Mouse (Mus musculus) intestine, postnatal 0 days (tissue): ENCODE data around the gene Apol7e. TPM values are rescaled to one million over a fixed set of nuclear protein-coding genes. Genes with fewer than 3 reads are reported as not detected.
"Not testable (repeated sequence)": the region's sequence is repeated elsewhere in the genome, so short reads cannot be mapped to it uniquely, and the experiment has no call there.

ENCODE experiments used
- ATAC-seq: fragments of 200-750 bp; cut with Nextera tagmentation; 2 replicates; pipeline ENCODE4 v1.8.0; 2017; ENCODE audit warnings: mild to moderate bottlenecking, moderate TSS enrichment, moderate library complexity
- H3K27ac ChIP-seq: fragments of 300-500 bp; sonication (generic); 2 replicates; pipeline ENCODE4 v1.5.1; 2014; ENCODE audit warnings: mild to moderate bottlenecking, low read depth, low read length, moderate library complexity
- H3K27me3 ChIP-seq: fragments of 300-500 bp; sonication (generic); replicated peaks from 2 replicates; pipeline ENCODE4 v1.6.1; 2014; ENCODE audit warnings: low read length, mixed read lengths; ENCODE audit not compliant: control insufficient read depth, insufficient read depth
- H3K36me3 ChIP-seq: fragments of 300-500 bp; sonication (generic); 2 replicates; pipeline ENCODE4 v1.6.1; 2014; ENCODE audit warnings: mild to moderate bottlenecking, moderate library complexity; ENCODE audit not compliant: control insufficient read depth, insufficient read depth
- H3K4me1 ChIP-seq: fragments of 300-500 bp; sonication (generic); replicated peaks from 2 replicates; pipeline ENCODE4 v1.6.1; 2014; ENCODE audit warnings: antibody characterized with exemption, low read length, mixed read lengths; ENCODE audit not compliant: control insufficient read depth, insufficient read depth
- H3K4me2 ChIP-seq: fragments of 300-500 bp; sonication (generic); replicated peaks from 2 replicates; pipeline ENCODE4 v1.6.1; 2014; ENCODE audit warnings: low read depth, mild to moderate bottlenecking, moderate library complexity
- H3K4me3 ChIP-seq: fragments of 300-500 bp; sonication (generic); 2 replicates; pipeline ENCODE4 v1.5.1; 2014; ENCODE audit warnings: low read depth, low read length
- H3K9ac ChIP-seq: fragments of 300-500 bp; sonication (generic); 2 replicates; pipeline ENCODE4 v1.6.1; 2014; ENCODE audit warnings: mild to moderate bottlenecking, low read depth, low read length
- H3K9me3 ChIP-seq: fragments of 300-500 bp; sonication (generic); 2 replicates; pipeline ENCODE4 v1.6.1; 2016; ENCODE audit warnings: mixed run types; ENCODE audit not compliant: control insufficient read depth
- CTCF ChIP-seq: sonication (generic); IDR thresholded peaks from 2 replicates; pipeline ENCODE4 v1.5.1; 2016; ENCODE audit warnings: low read depth, mild to moderate bottlenecking, control low read depth, antibody characterized with exemption, moderate library complexity
- WGBS: fragments of 180-500 bp; shearing (Covaris S2); extraction: QIAGEN DNeasy Blood & Tissue Kit; methylation state at CpG from one replicate; pipeline ENCODE4 v1.1.7; 2014; 5-methylcytosine and 5-hydroxymethylcytosine counted together
- polyA plus RNA-seq: library from polyadenylated mRNA; unstranded; fragments of >200 nt; fragmentation: Nextera tagmentation; extraction: Ambion mirVana; gene quantifications from 2 replicates; pipeline ENCODE4 v1.2.1, GENCODE M21; 2015

Gene Apol7e
- polyA plus RNA-seq, 1 experiment from 2014 or later = 0.22 TPM

- H3K36me3 ChIP-seq = no peaks in the 10 kb centered on the region
- H3K4me1 ChIP-seq = no peaks in the 10 kb centered on the region
- H3K27me3 ChIP-seq = peaks cover 9% of the 10 kb centered on the region
- H3K9me3 ChIP-seq = no peaks in the 10 kb centered on the region
- peak; percentile 74 for TF ChIP-seq CTCF
- no peak overlapping the region for H3K27ac ChIP-seq
- no peak overlapping the region for H3K9ac ChIP-seq
- WGBS = 54% methylated on average over 9 of the region's 9 CpGs
- H3K4me2 ChIP-seq = no peak overlapping the region
- H3K4me3 ChIP-seq = no peak overlapping the region
- ATAC-seq = peak; percentile 84
These were observed 42.0 kb downstream of the Apol7e start for GRCm38 (mm10) chr15:77740511-77741297.

DNA sequence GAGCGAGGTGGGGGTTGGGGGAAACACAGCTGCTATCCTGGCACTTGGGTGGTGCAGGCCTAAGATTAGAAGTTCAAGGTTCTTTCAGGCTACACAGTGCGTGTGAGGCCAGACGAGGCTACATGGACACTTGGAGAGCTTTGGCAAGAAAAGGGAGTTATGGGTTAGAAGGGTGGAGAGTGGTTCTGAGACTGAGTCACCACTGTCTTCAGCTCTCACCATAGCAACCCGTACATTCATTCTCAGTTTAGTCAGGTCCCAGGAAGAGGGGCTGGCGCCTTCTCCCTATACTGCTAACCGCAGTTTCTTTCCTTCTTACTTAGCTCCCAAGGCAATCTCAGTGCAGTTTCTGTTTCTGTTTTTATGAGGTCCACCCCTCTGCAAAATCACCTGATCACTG is 42.9 kb downstream of the Apol7e start:
- H3K9me3 ChIP-seq, H3K4me2 ChIP-seq, H3K9ac ChIP-seq, H3K27ac ChIP-seq, H3K36me3 ChIP-seq, H3K4me1 ChIP-seq, H3K4me3 ChIP-seq: not testable (repeated sequence)
- peaks cover 17% of the 10 kb centered on the region for H3K27me3 ChIP-seq
- 62% methylated on average over 6 of the region's 6 CpGs for WGBS
- peak; percentile 68 for ATAC-seq

DNA sequence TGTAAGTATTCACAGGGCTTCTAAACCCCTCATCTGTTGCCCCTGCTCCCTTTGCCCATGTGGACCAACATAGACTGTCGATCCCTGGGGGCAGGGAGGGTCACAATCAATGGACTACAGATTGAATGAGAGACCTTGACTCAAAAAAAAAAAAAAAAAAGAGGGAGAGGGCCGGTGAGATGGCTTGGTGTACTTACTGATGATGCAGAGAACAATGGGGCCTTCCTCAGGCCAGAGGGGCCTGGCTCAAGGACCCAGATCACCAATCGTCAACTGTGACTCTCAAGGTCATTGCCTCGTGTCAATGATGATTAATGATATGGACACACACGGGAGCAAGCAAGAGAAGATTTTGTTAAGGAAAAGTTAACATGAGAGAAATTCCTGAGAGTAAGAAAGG is 46.0 kb downstream of the Apol7e start:
- WGBS = 16% methylated on average over 5 of the region's 5 CpGs

GRCm38 (mm10) chr15:77745081-77745480 is 46.4 kb downstream of the Apol7e start:
- no peak for ATAC-seq
- TF ChIP-seq CTCF = no peak
- no peaks in the 10 kb centered on the region for H3K36me3 ChIP-seq

More for the DNA sequence above, 46.0 kb downstream of the Apol7e start:
- H3K36me3 ChIP-seq = no peaks in the 10 kb centered on the region
- H3K27me3 ChIP-seq = peaks cover 45% of the 10 kb centered on the region
- H3K9me3 ChIP-seq = peaks cover 3% of the 10 kb centered on the region; the same call in 1 of the 2 replicates
- no peaks in the 10 kb centered on the region for H3K4me1 ChIP-seq
- H3K4me2 ChIP-seq = no peak overlapping the region
- no peak for ATAC-seq
- TF ChIP-seq CTCF = no peak
- H3K9ac ChIP-seq = no peak overlapping the region
- no peak overlapping the region for H3K27ac ChIP-seq
- no peak overlapping the region for H3K4me3 ChIP-seq

GRCm38 (mm10) chr15:77746326-77746725 is 47.7 kb downstream of the Apol7e start:
- WGBS = 96% methylated on average over 1 of the region's 1 CpGs
- Histone ChIP-seq H3K4me1 (no peaks in the 10 kb centered on the region), H3K9ac (no peak overlapping the region), H3K4me3 (no peak overlapping the region), H3K27me3 (peaks cover 59% of the 10 kb centered on the region), H3K36me3 (no peaks in the 10 kb centered on the region), H3K9me3 (peaks cover 3% of the 10 kb centered on the region; the same call in 1 of the 2 replicates), H3K27ac (no peak overlapping the region), H3K4me2 (no peak overlapping the region)
- no peak for ATAC-seq
- TF ChIP-seq CTCF = no peak

More at GRCm38 (mm10) chr15:77745081-77745480, 46.4 kb downstream of the Apol7e start:
- Histone ChIP-seq H3K27ac (no peak overlapping the region), H3K4me3 (no peak overlapping the region), H3K9ac (no peak overlapping the region), H3K9me3 (peaks cover 3% of the 10 kb centered on the region; the same call in 1 of the 2 replicates), H3K4me2 (no peak overlapping the region), H3K4me1 (no peaks in the 10 kb centered on the region), H3K27me3 (peaks cover 49% of the 10 kb centered on the region)

- WGBS = 85% methylated on average over 3 of the region's 3 CpGs
- no peak for TF ChIP-seq CTCF
- H3K9ac ChIP-seq = no peak overlapping the region
- H3K36me3 ChIP-seq = no peaks in the 10 kb centered on the region
- peaks cover 69% of the 10 kb centered on the region for H3K27me3 ChIP-seq
- H3K9me3 ChIP-seq = peaks cover 3% of the 10 kb centered on the region; the same call in 1 of the 2 replicates
- no peak overlapping the region for H3K27ac ChIP-seq
- no peak overlapping the region for H3K4me3 ChIP-seq
- no peak for ATAC-seq
- no peaks in the 10 kb centered on the region for H3K4me1 ChIP-seq
- no peak overlapping the region for H3K4me2 ChIP-seq
These were observed 49.8 kb downstream of the Apol7e start for GRCm38 (mm10) chr15:77748414-77748813.
